Comparison of ENCODE assay signal across 23 mouse cellular contexts in the genomic region with DNA sequence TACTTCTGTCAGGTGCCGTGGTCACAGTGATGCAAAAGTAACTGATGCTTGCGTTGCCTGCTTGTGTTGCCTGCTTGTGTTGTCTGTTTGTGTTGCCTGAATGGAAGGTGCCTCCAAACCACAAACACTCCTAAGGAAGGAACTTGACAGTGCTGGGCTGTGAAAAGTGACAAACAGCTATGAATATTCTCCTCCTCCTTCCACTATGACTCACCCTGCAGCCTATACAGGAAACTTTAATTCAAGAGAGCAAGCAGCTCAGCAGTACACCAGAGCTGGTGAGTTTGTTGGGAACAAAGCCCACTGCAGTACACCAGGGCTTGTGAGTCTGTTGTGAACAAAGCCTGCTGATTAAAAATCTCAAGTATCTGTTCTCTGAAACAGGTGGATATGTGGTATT. TPM values are rescaled to one million over a fixed set of nuclear protein-coding genes. Genes with fewer than 3 reads are reported as not detected.
DNase-seq lines count a peak whose midpoint lies in the region; ATAC-seq and TF ChIP-seq lines count a peak whose summit lies in the region.
"Had no signal": no experiment of that assay in that cellular context is flagged by ENCODE, and none has a peak within 500 bp of the region (broad histone marks: within the 10 kb centered on the region; RNA-seq: fewer than 3 reads in every experiment).

No protein-coding gene starts in this region.

- H3K9ac ChIP-seq in intestine, embryonic 14.5 days (ENCODE audit: low read length): no peak overlapping the region
- H3K9ac ChIP-seq in intestine, embryonic 16.5 days (ENCODE audit: low read depth, low read length): no peak overlapping the region
- no peak overlapping the region for H3K9ac ChIP-seq in stomach, postnatal 0 days (ENCODE audit: low read length)
- H3K9ac ChIP-seq: embryonic facial prominence, embryonic 12.5 days; forebrain, embryonic 15.5 days; hindbrain, embryonic 12.5 days; intestine, embryonic 15.5 days had no signal

- no peak for ATAC-seq in intestine, embryonic 14.5 days (replicated peaks; ENCODE audit: low FRiP score, low TSS enrichment, low read depth)
- ATAC-seq in intestine, embryonic 16.5 days: no peak
- ATAC-seq in stomach, postnatal 0 days (ENCODE audit: low FRiP score, low TSS enrichment): peak; percentile 45; the same call in 1 of the 2 replicates
- ATAC-seq: CD4-positive, CD25-positive, alpha-beta regulatory T cell, adult 4 months; forebrain, embryonic 15.5 days; hindbrain, embryonic 16.5 days; intestine, embryonic 15.5 days; Patski had no signal

- H3K36me3 ChIP-seq in intestine, embryonic 14.5 days (ENCODE audit: control insufficient read depth, insufficient read depth, low read length): no peaks in the 10 kb centered on the region
- no peaks in the 10 kb centered on the region for H3K36me3 ChIP-seq in intestine, embryonic 16.5 days (ENCODE audit: control insufficient read depth, insufficient read depth, low read length)
- no peaks in the 10 kb centered on the region for H3K36me3 ChIP-seq in stomach, postnatal 0 days (ENCODE audit: control insufficient read depth, insufficient read depth, low read length)
- H3K36me3 ChIP-seq: embryonic facial prominence, embryonic 12.5 days; forebrain, embryonic 15.5 days; hindbrain, embryonic 12.5 days; intestine, embryonic 15.5 days had no signal

- DNase-seq in intestine, embryonic 14.5 days (ENCODE audit: low spot score): peak; percentile 44
- no peak for DNase-seq in stomach, postnatal 0 days (ENCODE audit: low spot score)
- no peak for DNase-seq in left cerebral cortex, adult 8-10 months (ENCODE audit: low spot score in 2 of 2)
- no peak for DNase-seq in thymus, postnatal 10 days (ENCODE audit: low spot score in 2 of 2)
- DNase-seq: adrenal gland, adult 2 months; adrenal gland, postnatal 25 days; B cell, adult 2 months; cerebellum, adult 11 months; cerebellum, adult 9-10 months; cerebellum, postnatal 25 days; gastrocnemius, postnatal 25 days; heart, postnatal 10 days; heart, postnatal 4 days had no signal

- no peak for TF ChIP-seq EP300 in stomach, postnatal 0 days (optimal IDR thresholded peaks at IDR 0.05)

- no peak overlapping the region for H3K27ac ChIP-seq in intestine, embryonic 14.5 days (ENCODE audit: low read depth)
- H3K27ac ChIP-seq in intestine, embryonic 16.5 days (ENCODE audit: low read length): no peak overlapping the region
- peak overlapping the region; percentile 65 for H3K27ac ChIP-seq in bone marrow macrophage, adult 2 months (ENCODE audit: insufficient read depth, low read depth, low read length)
- H3K27ac ChIP-seq in stomach, postnatal 0 days (replicated peaks): no peak overlapping the region
- H3K27ac ChIP-seq: embryonic facial prominence, embryonic 12.5 days; forebrain, embryonic 15.5 days; hindbrain, embryonic 12.5 days; intestine, embryonic 15.5 days had no signal

- no peaks in the 10 kb centered on the region for H3K9me3 ChIP-seq in intestine, embryonic 14.5 days (ENCODE audit: control insufficient read depth, low read length)
- H3K9me3 ChIP-seq in intestine, embryonic 16.5 days (ENCODE audit: control insufficient read depth, low read length): no peaks in the 10 kb centered on the region
- no peaks in the 10 kb centered on the region for H3K9me3 ChIP-seq in stomach, postnatal 0 days (ENCODE audit: control insufficient read depth, low read length)
- H3K9me3 ChIP-seq: embryonic facial prominence, embryonic 12.5 days; forebrain, embryonic 15.5 days; hindbrain, embryonic 12.5 days; intestine, embryonic 15.5 days had no signal

- 93% methylated on average over 2 of the region's 2 CpGs for WGBS in intestine, embryonic 14.5 days
- 90% methylated on average over 2 of the region's 2 CpGs for WGBS in intestine, embryonic 16.5 days
- 95% methylated on average over 2 of the region's 2 CpGs for WGBS in stomach, postnatal 0 days

- peaks cover 14% of the 10 kb centered on the region; the same call in 1 of the 2 replicates for H3K4me1 ChIP-seq in intestine, embryonic 14.5 days (replicated peaks; ENCODE audit: control insufficient read depth, insufficient read depth, low read length)
- no peaks in the 10 kb centered on the region; the same call in none of the 2 replicates for H3K4me1 ChIP-seq in intestine, embryonic 16.5 days (ENCODE audit: control insufficient read depth, insufficient read depth, low read length)
- 0 out of 2 replicates have a peak, but pooled peaks cover 3% of the 10 kb centered on the region for H3K4me1 ChIP-seq in bone marrow macrophage, adult 2 months (ENCODE audit: control insufficient read depth, insufficient read depth, low read length)
- 0 out of 2 replicates have a peak, but pooled peaks cover 3% of the 10 kb centered on the region for H3K4me1 ChIP-seq in stomach, postnatal 0 days (replicated peaks; ENCODE audit: control insufficient read depth, insufficient read depth)
- H3K4me1 ChIP-seq: forebrain, embryonic 15.5 days; hindbrain, embryonic 12.5 days; intestine, embryonic 15.5 days had no signal

- no peak overlapping the region for H3K4me3 ChIP-seq in intestine, embryonic 14.5 days (ENCODE audit: low read depth, low read length)
- H3K4me3 ChIP-seq in intestine, embryonic 16.5 days (ENCODE audit: low read length): no peak overlapping the region
- H3K4me3 ChIP-seq in bone marrow macrophage, adult 2 months (ENCODE audit: insufficient read depth, low read length): no peak overlapping the region
- no peak overlapping the region for H3K4me3 ChIP-seq in stomach, postnatal 0 days (ENCODE audit: low read depth, low read length)
- H3K4me3 ChIP-seq: embryonic facial prominence, embryonic 12.5 days; forebrain, embryonic 15.5 days; hindbrain, embryonic 12.5 days; intestine, embryonic 15.5 days had no signal

- TF ChIP-seq POLR2A in bone marrow macrophage, adult 2 months (IDR thresholded peaks at IDR 0.05; ENCODE audit: borderline replicate concordance, low read depth, low read length): no peak

- no peak overlapping the region for H3K4me2 ChIP-seq in intestine, embryonic 14.5 days (ENCODE audit: low read length)
- no peak overlapping the region for H3K4me2 ChIP-seq in intestine, embryonic 16.5 days (ENCODE audit: low read depth, low read length)
- H3K4me2 ChIP-seq in stomach, postnatal 0 days (replicated peaks; ENCODE audit: low read depth): no peak overlapping the region
- H3K4me2 ChIP-seq: embryonic facial prominence, embryonic 12.5 days; forebrain, embryonic 15.5 days; hindbrain, embryonic 12.5 days; intestine, embryonic 15.5 days had no signal

- no peaks in the 10 kb centered on the region for H3K27me3 ChIP-seq in intestine, embryonic 14.5 days (replicated peaks; ENCODE audit: control insufficient read depth, insufficient read depth, low read length)
- no peaks in the 10 kb centered on the region for H3K27me3 ChIP-seq in intestine, embryonic 16.5 days (replicated peaks; ENCODE audit: control insufficient read depth, insufficient read depth, low read length)
- no peaks in the 10 kb centered on the region for H3K27me3 ChIP-seq in stomach, postnatal 0 days (ENCODE audit: control insufficient read depth, insufficient read depth, low read length)
- H3K27me3 ChIP-seq: embryonic facial prominence, embryonic 12.5 days; forebrain, embryonic 15.5 days; hindbrain, embryonic 12.5 days; intestine, embryonic 15.5 days; Patski had no signal

- no peak for TF ChIP-seq CTCF in bone marrow macrophage, adult 2 months (IDR thresholded peaks at IDR 0.05; ENCODE audit: low read depth, low read length)
- TF ChIP-seq CTCF in stomach, postnatal 0 days (IDR thresholded peaks at IDR 0.05; ENCODE audit: low read depth): no peak

RNA-seq across cellular contexts. Expression of gene Car8, which starts 28.4 kb away (rescaled TPM):
- 33.1 and 33.6 TPM in 2 replicates for polyA plus RNA-seq in intestine, embryonic 14.5 days (2014; fragmentation: Nextera tagmentation; extraction: Ambion mirVana)
- polyA plus RNA-seq in intestine, embryonic 16.5 days (2015; fragmentation: Nextera tagmentation; extraction: Ambion mirVana): 54.2 TPM in 2 replicates
- polyA plus RNA-seq in bone marrow macrophage, adult 2 months (2012; ENCODE audit: insufficient read depth, insufficient read length, missing spikeins): not detected in 2 replicates
- polyA plus RNA-seq in stomach, postnatal 0 days (2015; fragmentation: Nextera tagmentation; extraction: Ambion mirVana): 32.6 and 34.5 TPM in 2 replicates
- 1 to 10 TPM; 5.6 to 7.0 (median 6.1) TPM for total RNA-seq in left cerebral cortex, adult 8-10 months (2022)
- total RNA-seq: granulocyte monocyte progenitor cell, adult 5-6 weeks had no signal
- polyA plus RNA-seq: CD4-positive, CD25-positive, alpha-beta regulatory T cell, adult 4 months; Patski had no signal

Comparison
In these comparisons a context has a peak if more than half of its experiments do, and no peak if none do; other contexts are left out.
1. RNA of gene Car8, which starts 28.4 kb away (polyA plus RNA-seq): 54.2 TPM in intestine, embryonic 16.5 days, 33.1 to 33.6 TPM in intestine, embryonic 14.5 days and 32.6 to 34.5 TPM in stomach, postnatal 0 days; not detected in bone marrow macrophage, adult 2 months; every median in the first group is over 10 times any median in the second.